Mouse (Mus musculus) adrenal gland, postnatal 25 days (tissue): ENCODE results near the gene Cops8. TPM values are rescaled to one million over a fixed set of nuclear protein-coding genes. Genes with fewer than 3 reads are reported as not detected.

Source experiments
- DNase-seq: peaks from one replicate; pipeline ENCODE4 v3.0.0; 2021; ENCODE audit warnings: mixed read lengths
- total RNA-seq: library from RNA; stranded (reverse); gene quantifications from 2 replicates; pipeline ENCODE4 v1.2.3, GENCODE M21; 2021

Gene Cops8
- total RNA-seq, 1 experiment from 2014 or later = 71.7 TPM

GRCm38 (mm10) chr1:90650781-90651437, 48.1 kb downstream of the Cops8 start:
- DNase-seq = peak; percentile 55

GRCm38 (mm10) chr1:90651781-90652180, 49.0 kb downstream of the Cops8 start:
- peak; percentile 15 for DNase-seq

- peak; percentile 36 for DNase-seq
These were observed 49.8 kb downstream of the Cops8 start for GRCm38 (mm10) chr1:90652553-90652952.

GRCm38 (mm10) chr1:90656492-90657245, 53.9 kb downstream of the Cops8 start:
- DNase-seq = no peak

- no peak for DNase-seq
These were observed 54.7 kb downstream of the Cops8 start for GRCm38 (mm10) chr1:90657292-90658050.

- DNase-seq = no peak
These were observed 55.8 kb downstream of the Cops8 start for GRCm38 (mm10) chr1:90658581-90658980.

GRCm38 (mm10) chr1:90660150-90660549, 57.4 kb downstream of the Cops8 start:
- no peak for DNase-seq

GRCm38 (mm10) chr1:90662491-90662890, 59.7 kb downstream of the Cops8 start:
- DNase-seq = no peak

Other genes starting within 250 kb of the Cops8 start
- 24.4 and 34.2 TPM in 2 replicates for gene Col6a3, start 241.0 kb downstream of the Cops8 start, total RNA-seq